Mouse (Mus musculus) heart, embryonic 10.5 days (tissue): ENCODE results near the gene Pde4b. TPM values are rescaled to one million over a fixed set of nuclear protein-coding genes. Genes with fewer than 3 reads are reported as not detected.

ENCODE experiments used
- DNase-seq: peaks from one replicate; pipeline ENCODE4 v3.0.0-alpha.2; 2017; ENCODE audit warnings: low spot score
- H3K27ac ChIP-seq: fragments of 300-500 bp; sonication (generic); 2 replicates; pipeline ENCODE4 v1.5.1; 2016; ENCODE audit warnings: mild to moderate bottlenecking
- H3K27me3 ChIP-seq: fragments of 300-500 bp; sonication (generic); 2 replicates; pipeline ENCODE4 v1.6.1; 2016; ENCODE audit warnings: mild to moderate bottlenecking; ENCODE audit not compliant: poor library complexity, insufficient read depth, severe bottlenecking
- H3K36me3 ChIP-seq: fragments of 300-500 bp; sonication (generic); 2 replicates; pipeline ENCODE4 v1.6.1; 2016; ENCODE audit warnings: mild to moderate bottlenecking, moderate library complexity
- H3K4me1 ChIP-seq: fragments of 300-500 bp; sonication (generic); 2 replicates; pipeline ENCODE4 v1.6.1; 2016; ENCODE audit warnings: mild to moderate bottlenecking
- H3K4me3 ChIP-seq: fragments of 300-500 bp; sonication (generic); 2 replicates; pipeline ENCODE4 v1.5.1; 2016; ENCODE audit warnings: mild to moderate bottlenecking, moderate library complexity
- H3K9me3 ChIP-seq: fragments of 300-500 bp; sonication (generic); 2 replicates; pipeline ENCODE4 v1.6.1; 2016; ENCODE audit warnings: mild to moderate bottlenecking, moderate library complexity
- WGBS: fragments of 180-500 bp; shearing (Covaris S2); methylation state at CpG from one replicate; pipeline ENCODE4 v1.1.7; 2016; 5-methylcytosine and 5-hydroxymethylcytosine counted together
- polyA plus RNA-seq: library from polyadenylated mRNA; unstranded; fragments of >200 nt; fragmentation: Nextera tagmentation; extraction: Ambion mirVana; gene quantifications from 2 replicates; pipeline ENCODE4 v1.2.1, GENCODE M21; 2016

Pde4b gene
- polyA plus RNA-seq, 1 experiment from 2014 or later, result 13.9 TPM

GRCm38 (mm10) chr4:102577636-102578035, 490.3 kb downstream of the Pde4b start:
- no peak for DNase-seq
- Histone ChIP-seq H3K27ac (no peak overlapping the region), H3K4me1 (peaks cover 10% of the 10 kb centered on the region; the same call in 1 of the 2 replicates), H3K27me3 (no peaks in the 10 kb centered on the region), H3K4me3 (no peak overlapping the region), H3K36me3 (no peaks in the 10 kb centered on the region), H3K9me3 (no peaks in the 10 kb centered on the region)
- WGBS, result 78% methylated on average over 14 of the region's 14 CpGs

- Histone ChIP-seq H3K27ac (no peak overlapping the region), H3K9me3 (no peaks in the 10 kb centered on the region), H3K27me3 (no peaks in the 10 kb centered on the region), H3K36me3 (no peaks in the 10 kb centered on the region), H3K4me3 (no peak overlapping the region), H3K4me1 (peaks cover 8% of the 10 kb centered on the region; the same call in 1 of the 2 replicates)
- WGBS, result 86% methylated on average over 4 of the region's 4 CpGs
- DNase-seq, result no peak
These were observed 491.7 kb downstream of the Pde4b start for GRCm38 (mm10) chr4:102579051-102579450.

GRCm38 (mm10) chr4:102579746-102580145, 492.4 kb downstream of the Pde4b start:
- H3K9me3 ChIP-seq, result no peaks in the 10 kb centered on the region
- peaks cover 6% of the 10 kb centered on the region for H3K4me1 ChIP-seq
- no peak overlapping the region for H3K4me3 ChIP-seq
- WGBS, result 60% methylated on average over 2 of the region's 2 CpGs
- H3K27ac ChIP-seq, result no peak overlapping the region
- DNase-seq, result no peak
- no peaks in the 10 kb centered on the region for H3K36me3 ChIP-seq
- H3K27me3 ChIP-seq, result no peaks in the 10 kb centered on the region

GRCm38 (mm10) chr4:102582165-102582749, 494.9 kb downstream of the Pde4b start:
- Histone ChIP-seq H3K27me3 (no peaks in the 10 kb centered on the region), H3K4me1 (peaks cover 9% of the 10 kb centered on the region), H3K36me3 (no peaks in the 10 kb centered on the region), H3K27ac (no peak overlapping the region), H3K4me3 (no peak overlapping the region), H3K9me3 (no peaks in the 10 kb centered on the region)
- DNase-seq, result no peak
- WGBS, result 87% methylated on average over 8 of the region's 8 CpGs

- no peaks in the 10 kb centered on the region for H3K36me3 ChIP-seq
- H3K9me3 ChIP-seq, result no peaks in the 10 kb centered on the region
- H3K27ac ChIP-seq, result no peak overlapping the region
- no peak for DNase-seq
- H3K4me1 ChIP-seq, result peaks cover 9% of the 10 kb centered on the region
- no peaks in the 10 kb centered on the region for H3K27me3 ChIP-seq
- 74% methylated on average over 6 of the region's 6 CpGs for WGBS
- no peak overlapping the region for H3K4me3 ChIP-seq
These were observed 495.6 kb downstream of the Pde4b start for GRCm38 (mm10) chr4:102582963-102583362.

- no peaks in the 10 kb centered on the region for H3K27me3 ChIP-seq
- WGBS, result 80% methylated on average over 3 of the region's 3 CpGs
- no peak overlapping the region for H3K4me3 ChIP-seq
- no peaks in the 10 kb centered on the region for H3K9me3 ChIP-seq
- no peaks in the 10 kb centered on the region for H3K36me3 ChIP-seq
- DNase-seq, result no peak
- no peak overlapping the region for H3K27ac ChIP-seq
- peaks cover 10% of the 10 kb centered on the region for H3K4me1 ChIP-seq
These were observed 496.1 kb downstream of the Pde4b start for GRCm38 (mm10) chr4:102583469-102583868.

- Histone ChIP-seq H3K4me1 (peaks cover 22% of the 10 kb centered on the region), H3K4me3 (no peak overlapping the region), H3K27ac (no peak overlapping the region), H3K27me3 (no peaks in the 10 kb centered on the region), H3K36me3 (no peaks in the 10 kb centered on the region), H3K9me3 (no peaks in the 10 kb centered on the region)
- 58% methylated on average over 6 of the region's 6 CpGs for WGBS
- DNase-seq, result no peak
These were observed 497.4 kb downstream of the Pde4b start for GRCm38 (mm10) chr4:102584601-102585265.

GRCm38 (mm10) chr4:102585541-102585940, 498.2 kb downstream of the Pde4b start:
- DNase-seq, result no peak

GRCm38 (mm10) chr4:102586787-102587186, 499.4 kb downstream of the Pde4b start:
- Histone ChIP-seq H3K27ac (no peak overlapping the region), H3K27me3 (no peaks in the 10 kb centered on the region), H3K4me3 (no peak overlapping the region), H3K9me3 (no peaks in the 10 kb centered on the region), H3K36me3 (no peaks in the 10 kb centered on the region), H3K4me1 (peaks cover 21% of the 10 kb centered on the region)
- no peak for DNase-seq
- 89% methylated on average over 3 of the region's 3 CpGs for WGBS

More at GRCm38 (mm10) chr4:102585541-102585940, 498.2 kb downstream of the Pde4b start:
- Histone ChIP-seq H3K4me3 (no peak overlapping the region), H3K36me3 (no peaks in the 10 kb centered on the region), H3K4me1 (peaks cover 24% of the 10 kb centered on the region), H3K9me3 (no peaks in the 10 kb centered on the region), H3K27me3 (no peaks in the 10 kb centered on the region), H3K27ac (no peak overlapping the region)
- WGBS, result 46% methylated on average over 4 of the region's 4 CpGs

GRCm38 (mm10) chr4:102588668-102589455, 501.5 kb downstream of the Pde4b start:
- Histone ChIP-seq H3K27ac (no peak overlapping the region), H3K4me1 (peaks cover 21% of the 10 kb centered on the region), H3K36me3 (no peaks in the 10 kb centered on the region), H3K4me3 (0 out of 2 replicates have a peak overlapping the region, but pooled peaks have one; percentile 35), H3K9me3 (no peaks in the 10 kb centered on the region), H3K27me3 (no peaks in the 10 kb centered on the region)
- WGBS, result 45% methylated on average over 12 of the region's 12 CpGs
- DNase-seq, result no peak

- Histone ChIP-seq H3K36me3 (no peaks in the 10 kb centered on the region), H3K4me3 (peak overlapping the region; percentile 35), H3K4me1 (peaks cover 20% of the 10 kb centered on the region), H3K27me3 (no peaks in the 10 kb centered on the region), H3K27ac (no peak overlapping the region; the same call in 1 of the 2 replicates), H3K9me3 (no peaks in the 10 kb centered on the region)
- DNase-seq, result no peak
- WGBS, result 8% methylated on average over 9 of the region's 9 CpGs
These were observed 502.2 kb downstream of the Pde4b start for GRCm38 (mm10) chr4:102589537-102590031.

GRCm38 (mm10) chr4:102591798-102592197, 504.5 kb downstream of the Pde4b start:
- DNase-seq, result no peak
- Histone ChIP-seq H3K4me3 (no peak overlapping the region), H3K9me3 (no peaks in the 10 kb centered on the region), H3K36me3 (peaks cover 13% of the 10 kb centered on the region), H3K27me3 (no peaks in the 10 kb centered on the region), H3K27ac (no peak overlapping the region), H3K4me1 (peaks cover 15% of the 10 kb centered on the region)
- WGBS, result 71% methylated on average over 4 of the region's 4 CpGs

- no peaks in the 10 kb centered on the region for H3K27me3 ChIP-seq
- H3K4me1 ChIP-seq, result peaks cover 15% of the 10 kb centered on the region
- H3K4me3 ChIP-seq, result no peak overlapping the region
- 77% methylated on average over 2 of the region's 2 CpGs for WGBS
- peaks cover 21% of the 10 kb centered on the region for H3K36me3 ChIP-seq
- DNase-seq, result no peak
- no peak overlapping the region for H3K27ac ChIP-seq
- no peaks in the 10 kb centered on the region for H3K9me3 ChIP-seq
These were observed 505.2 kb downstream of the Pde4b start for GRCm38 (mm10) chr4:102592541-102592940.
